Mouse (Mus musculus): ENCODE results near the gene Crxos.

Crxos gene

DNA sequence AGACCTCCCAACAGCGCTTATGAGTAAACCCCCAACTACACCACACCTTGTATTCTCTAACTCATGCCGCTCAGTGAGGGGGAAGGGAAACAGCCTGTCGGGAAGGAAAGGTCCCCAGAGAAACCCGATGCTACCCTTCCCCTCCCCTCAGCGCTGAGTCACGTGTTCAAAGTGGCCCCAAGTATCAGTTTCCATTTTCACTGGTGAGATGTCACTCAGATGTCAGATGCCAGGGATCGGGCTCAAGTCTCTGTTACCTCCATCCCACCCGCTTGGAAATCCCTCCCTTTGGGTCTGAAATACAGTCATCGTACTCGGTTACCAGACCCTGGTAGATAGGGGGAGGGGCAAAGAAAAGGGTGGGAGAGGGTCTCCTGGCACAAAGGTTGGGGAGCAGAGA lies 39.4 kb downstream of the Crxos start:
- DNase-seq (ENCODE audit: low spot score) = peak; percentile 27

DNA sequence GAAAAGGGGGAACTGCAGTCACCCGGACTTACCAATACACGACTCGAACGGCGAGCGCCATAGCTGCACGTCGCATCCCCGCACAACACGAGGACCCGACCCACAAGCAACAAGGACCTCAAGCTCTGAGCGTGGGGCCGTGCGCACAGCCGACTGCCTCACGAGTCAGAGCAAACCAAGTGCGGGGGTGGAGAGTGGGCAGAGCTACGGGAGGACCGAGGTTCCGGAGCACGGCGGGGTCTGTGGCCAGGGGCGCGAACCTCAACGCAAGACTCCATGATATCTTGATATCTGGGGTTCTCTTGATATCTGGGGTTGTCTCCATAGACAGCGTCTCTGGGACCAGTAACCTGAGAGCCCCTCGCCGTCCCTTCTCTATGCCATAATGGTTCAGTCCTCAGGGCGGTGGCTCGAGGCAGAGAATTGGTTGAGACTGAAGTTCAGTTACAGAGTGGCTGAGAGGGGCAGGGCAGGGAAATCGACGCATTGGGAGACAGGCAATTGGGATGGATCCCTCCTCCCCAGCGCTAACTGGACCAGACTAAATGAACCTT lies 39.9 kb downstream of the Crxos start, which contains the start of gene Selenow:
Selenow (minus strand) TSS at position 183 of the 554 bp plus-strand sequence.
- DNase-seq (ENCODE audit: low spot score) = peak; percentile 94

DNA sequence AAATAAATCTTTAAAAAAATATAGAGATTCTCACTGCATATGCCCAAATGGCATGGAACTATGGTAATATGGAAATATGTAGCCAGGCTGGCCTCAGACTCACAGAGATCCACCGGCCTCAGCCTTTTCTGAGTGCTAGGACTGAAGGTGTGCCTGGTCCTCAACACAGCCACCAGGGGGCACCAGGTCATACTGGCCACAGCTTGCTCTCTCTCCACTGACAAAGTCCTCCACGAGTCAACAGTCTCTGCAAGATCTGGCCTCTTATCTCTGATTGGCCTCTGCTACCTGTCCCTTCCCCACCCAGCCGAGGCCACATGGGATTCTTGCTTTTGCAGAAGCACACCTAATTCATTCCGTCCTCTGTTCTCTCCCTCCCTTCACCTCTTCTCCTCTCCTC lies 47.5 kb downstream of the Crxos start:
- no peak for DNase-seq (ENCODE audit: low spot score)

DNA sequence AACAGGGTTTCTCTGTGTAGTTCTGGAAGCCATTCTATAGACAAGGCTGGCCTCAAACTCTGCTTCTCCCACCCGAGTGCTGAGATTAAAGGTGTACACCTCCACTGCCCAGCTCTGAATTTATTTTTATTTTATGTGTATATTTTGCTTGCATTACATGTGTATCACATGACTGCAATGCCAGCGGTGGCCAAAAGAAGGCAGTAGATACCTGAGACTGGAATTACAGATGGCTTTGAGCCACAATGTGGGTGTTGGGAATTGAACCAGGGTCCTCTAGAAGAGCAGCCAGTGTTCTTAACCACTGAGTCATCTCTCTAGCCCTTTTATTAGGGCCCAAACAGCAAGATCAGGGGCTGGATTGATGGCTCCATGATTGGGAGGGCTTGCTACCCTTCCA lies 48.1 kb downstream of the Crxos start:
- no peak for DNase-seq (ENCODE audit: low spot score)

DNA sequence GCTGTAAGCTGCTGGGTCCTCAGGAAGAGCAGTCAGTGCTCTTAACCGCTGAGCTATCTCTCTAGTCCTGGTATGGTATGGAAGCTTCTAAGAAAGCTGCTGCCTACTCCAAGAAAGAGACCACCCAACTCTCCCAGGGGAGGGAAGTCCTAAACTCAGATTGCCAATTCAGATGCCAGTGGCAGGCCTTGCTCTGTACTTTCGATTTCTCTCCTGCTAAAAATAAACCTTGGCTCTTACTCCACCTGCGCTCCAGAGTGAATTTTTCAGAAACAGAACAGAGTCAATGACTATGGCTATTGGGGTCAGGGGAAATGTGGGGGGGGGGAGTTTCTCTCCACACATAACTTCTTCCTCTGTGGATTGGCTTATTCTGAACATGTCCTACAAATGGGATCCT lies 49.2 kb downstream of the Crxos start:
- DNase-seq (ENCODE audit: low spot score) = no peak

DNA sequence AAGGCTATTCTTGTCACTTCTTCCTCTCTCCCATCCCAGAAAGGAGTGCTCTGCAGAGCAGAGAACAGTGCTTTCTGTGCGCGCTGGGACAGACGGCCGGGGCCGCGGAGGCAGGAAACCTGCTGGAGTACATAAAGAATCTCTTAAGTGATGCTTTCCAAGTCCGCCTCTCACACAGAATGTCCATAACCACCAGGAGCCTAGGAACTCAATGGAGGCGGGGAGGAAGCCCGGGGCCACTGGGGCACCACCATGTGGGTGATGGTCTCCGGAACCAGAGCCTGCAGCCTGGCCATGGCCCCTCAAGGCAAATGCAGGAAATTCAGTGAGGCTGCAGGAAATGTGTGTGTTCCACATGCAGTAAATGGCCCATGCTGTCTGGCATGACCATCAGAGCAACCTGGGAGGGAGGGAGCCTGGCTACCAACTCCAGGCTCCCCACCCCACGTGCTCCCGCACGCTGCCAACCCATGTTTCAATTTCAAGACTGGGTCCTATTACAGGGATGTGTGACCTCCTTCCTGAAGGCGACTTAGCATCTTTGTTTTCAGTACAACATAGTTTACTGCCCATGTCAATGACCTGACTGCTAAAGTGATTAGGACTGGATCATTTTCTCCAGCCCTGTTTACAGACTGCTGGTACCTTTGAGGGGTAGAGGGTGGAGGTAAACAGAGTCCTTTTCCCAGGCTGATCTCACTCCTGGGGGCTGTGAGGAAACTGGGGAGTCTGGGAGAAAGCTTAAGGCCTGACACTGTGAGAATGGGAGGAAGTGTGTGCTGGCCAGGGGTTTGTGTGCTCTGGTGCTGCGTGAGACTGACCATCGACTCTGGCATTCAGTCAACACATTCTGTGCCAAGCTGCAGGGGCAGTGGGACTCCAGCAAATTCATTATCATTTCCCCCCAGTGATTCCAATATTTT lies 51.3 kb downstream of the Crxos start:
- DNase-seq (ENCODE audit: low spot score) = peak; percentile 56

DNA sequence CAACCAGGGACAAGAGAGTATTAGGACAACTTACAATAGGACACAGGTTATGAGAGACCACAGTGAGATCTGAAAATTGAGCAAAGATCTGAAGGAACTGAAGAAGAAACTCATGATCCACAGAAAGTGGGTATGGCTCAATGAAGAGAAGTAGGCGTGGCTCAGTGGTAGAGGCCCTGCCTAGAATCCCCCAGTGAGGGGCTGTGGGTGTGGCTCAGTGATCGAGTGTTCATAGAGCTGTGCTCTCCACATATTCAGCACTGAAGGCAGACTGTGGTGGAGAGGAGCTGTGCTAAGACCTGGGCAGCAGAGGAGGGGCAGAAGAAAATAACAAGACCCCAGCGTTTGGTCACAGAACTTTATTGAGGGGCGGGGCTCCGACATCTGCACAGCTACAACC lies 55.1 kb downstream of the Crxos start:
- no peak for DNase-seq (ENCODE audit: low spot score)

DNA sequence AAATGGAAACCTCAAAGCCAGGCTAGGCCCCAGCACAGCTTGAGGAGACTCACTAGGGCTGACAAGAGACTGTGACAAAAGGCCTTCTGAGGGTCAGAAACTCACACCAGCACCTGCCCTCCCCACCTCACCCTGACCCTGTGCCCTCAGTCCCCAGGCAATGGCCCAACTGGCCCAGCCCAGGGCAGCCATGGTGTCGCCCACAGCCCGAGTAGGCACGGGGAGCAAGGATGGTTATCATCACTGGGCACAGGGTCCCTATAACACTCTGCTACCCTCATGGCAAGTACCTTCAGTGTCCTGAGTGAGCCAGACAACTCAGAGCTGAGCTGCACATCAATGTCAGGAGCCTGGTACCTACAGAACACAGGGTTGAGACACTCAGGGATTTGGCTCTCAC lies 56.2 kb downstream of the Crxos start:
- DNase-seq (ENCODE audit: low spot score) = no peak

DNA sequence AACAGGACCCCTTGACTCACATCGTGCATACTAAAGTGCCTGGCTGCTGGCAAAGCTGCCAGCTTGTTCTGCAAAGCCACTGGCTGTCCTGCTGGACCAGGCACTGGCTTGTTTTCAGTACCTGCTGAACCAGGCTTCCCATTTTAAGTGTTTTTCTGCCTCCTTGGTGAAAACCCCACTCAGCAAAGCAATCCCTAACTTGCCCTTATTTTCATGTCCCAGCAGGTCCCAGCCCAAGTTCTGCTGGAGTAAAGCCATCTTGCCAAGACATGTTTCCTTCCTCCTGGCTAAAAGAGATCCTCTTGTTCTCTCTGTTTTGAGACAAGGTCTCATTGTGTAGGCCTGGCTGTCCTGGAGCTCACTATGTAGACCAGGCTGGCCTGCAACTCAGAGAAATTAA lies 61.9 kb downstream of the Crxos start:
- DNase-seq (ENCODE audit: low spot score) = no peak

DNA sequence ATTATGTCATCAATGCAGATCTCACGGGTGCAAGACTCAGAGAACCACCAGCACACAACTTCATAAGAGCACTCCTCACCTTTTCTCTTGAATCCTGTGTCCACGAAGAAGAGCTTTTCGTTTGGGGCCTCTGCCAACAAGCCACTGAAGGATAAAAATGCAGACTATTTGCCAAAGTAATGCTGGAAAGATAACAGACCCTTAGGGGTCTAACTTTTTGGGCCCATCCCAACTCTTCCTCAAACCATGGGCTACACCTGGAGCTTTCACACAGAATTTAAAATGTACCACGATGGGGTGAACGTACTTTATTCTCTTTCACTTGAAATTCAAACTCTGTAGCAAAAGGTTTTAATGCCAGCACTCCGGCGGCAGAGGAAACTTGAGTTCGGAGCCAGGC lies 62.8 kb downstream of the Crxos start:
- DNase-seq (ENCODE audit: low spot score) = no peak

DNA sequence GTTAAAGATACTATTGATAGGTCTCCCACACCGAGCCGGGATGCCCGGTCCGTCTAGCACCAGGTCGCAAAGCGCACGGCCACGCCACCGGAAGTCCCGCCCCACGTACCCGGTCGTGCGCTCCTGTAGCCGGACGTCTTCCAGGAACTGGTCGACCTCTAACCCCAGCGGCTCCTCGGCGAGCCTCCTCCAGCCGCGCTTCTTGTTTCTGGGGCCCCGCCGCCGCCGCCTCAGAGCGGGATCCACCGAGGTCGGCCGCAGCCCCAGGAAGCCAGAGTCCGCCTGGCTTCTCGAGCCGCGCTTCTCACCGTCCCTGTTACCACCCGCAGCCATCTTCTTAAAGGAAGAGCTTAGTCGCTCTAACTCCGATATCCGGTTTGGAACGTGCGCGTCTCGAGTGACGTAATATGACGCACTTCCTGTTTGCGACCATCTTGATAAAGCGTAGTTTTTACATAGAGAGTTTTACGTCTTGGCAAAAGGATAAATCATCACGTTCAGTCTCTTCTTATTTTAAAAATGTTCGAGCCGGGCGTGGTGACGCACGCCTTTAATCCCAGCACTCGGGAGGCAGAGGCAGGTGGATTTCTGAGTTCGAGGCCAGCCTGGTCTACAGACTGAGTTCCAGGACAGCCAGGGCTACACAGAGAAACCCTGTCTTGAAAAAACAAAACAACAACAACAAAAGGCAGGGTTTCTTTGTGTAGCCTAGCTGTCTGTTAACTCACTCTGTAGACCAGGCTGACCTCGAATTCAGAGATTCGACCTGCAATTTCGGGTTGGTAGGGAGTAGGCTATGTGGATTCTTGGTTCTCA lies 63.5 kb downstream of the Crxos start, which contains the start of gene Nop53:
Nop53 (minus strand) TSS at position 354 of the 816 bp plus-strand sequence.
- DNase-seq (ENCODE audit: low spot score) = peak; percentile 97

DNA sequence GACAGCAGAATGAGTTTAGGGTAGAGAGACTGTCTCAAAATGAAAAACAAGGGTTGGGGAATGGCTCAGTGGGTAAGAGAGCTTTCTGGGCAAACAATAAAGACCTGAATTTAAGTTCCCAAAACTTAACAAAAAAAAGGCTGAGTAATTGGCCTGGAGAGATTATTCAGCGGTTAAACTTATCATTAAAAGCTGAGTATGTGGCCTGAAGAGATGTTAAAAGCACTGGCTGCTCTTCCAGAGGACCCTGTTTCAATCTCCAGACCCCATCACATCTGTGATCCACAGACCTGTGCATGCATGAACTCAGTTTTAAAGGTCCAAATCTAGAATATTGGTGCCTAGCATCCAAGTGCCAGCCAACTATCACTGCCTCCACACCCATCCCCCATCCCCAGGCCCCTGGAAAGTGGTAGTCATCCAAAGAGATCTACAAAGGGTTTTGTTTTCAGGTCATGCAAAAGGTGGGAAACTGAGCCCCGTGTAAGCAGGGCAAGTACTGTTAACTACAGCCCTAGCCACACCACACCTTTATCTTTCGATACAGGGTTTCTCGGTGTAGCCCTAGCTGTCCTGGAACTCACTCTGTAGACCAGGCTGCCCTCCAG lies 65.3 kb downstream of the Crxos start:
- no peak for DNase-seq (ENCODE audit: low spot score)

DNA sequence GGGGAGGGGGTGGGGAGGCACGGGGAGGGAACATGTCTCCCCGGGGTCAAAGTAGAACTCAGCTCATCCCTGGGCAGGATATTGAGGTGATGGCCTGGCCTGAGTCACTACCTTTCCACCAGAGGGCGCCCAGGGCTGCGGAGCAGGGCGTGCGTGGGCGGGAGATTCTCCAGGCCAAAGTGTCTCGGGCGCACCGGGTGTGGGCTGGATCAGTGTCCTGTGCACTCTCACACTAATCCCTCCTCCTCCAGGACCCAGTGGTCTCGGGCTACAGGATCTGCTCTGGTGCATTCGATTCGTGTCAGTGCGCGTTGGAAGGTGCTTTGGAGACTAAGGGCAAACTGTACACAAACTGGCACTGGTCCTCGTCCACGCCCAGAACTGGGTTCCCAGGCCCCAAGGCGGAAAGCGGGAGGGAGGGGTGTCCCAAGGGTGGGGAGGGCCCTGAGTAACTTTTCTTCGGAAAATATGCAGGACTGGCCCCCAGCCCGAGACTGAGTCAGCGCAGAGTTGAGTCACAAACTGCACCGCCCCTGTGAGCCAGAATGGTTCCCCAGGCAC lies 66.0 kb downstream of the Crxos start:
- peak; percentile 79 for DNase-seq (ENCODE audit: low spot score)

DNA sequence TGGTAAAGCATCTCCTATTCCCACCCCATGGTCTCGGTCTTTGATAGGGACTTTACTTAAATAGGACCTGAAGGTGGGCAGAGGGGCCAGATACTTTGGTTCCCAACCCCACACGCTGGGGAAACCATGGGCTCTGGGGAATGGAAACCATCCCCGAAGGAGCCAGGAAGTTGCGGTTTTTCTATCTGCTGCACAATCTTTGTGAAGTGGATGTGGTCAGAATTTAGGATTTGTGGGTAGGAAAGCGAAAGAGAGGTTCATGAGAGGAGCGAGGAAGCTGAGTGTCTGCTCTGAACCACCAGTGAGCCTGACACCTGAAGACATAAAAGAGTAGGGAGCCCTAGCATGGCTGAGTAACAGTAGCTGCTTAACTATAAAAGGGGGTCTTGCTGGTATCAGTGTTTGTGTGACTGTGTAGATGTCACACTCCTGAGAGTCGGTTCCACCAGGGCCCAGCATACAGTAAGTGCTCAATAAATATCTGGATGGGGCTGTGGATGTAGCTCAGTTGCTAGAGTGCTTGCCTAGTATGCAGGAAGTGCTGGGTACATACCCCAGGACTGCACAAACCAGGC lies 66.9 kb downstream of the Crxos start:
- DNase-seq (ENCODE audit: low spot score) = no peak

DNA sequence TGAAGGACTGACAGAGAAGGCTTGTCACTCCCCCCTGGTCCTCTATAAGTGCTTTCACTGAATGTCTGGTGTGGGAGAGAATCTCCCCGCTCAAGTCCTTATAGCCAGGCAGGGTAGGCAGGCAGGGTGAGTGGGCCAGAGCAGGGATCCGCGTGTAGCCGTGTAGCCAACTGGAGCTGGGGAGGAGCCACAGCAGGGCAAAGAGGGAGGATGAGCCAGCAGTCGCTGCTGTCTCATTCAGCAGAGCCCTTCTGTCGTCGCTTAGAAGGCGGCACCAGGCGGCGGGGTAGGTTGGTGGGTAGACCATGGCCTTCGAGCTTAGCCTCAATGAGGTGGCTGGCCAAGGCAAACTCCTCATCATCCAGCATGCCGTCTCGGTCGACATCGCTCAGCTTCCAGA lies 67.6 kb downstream of the Crxos start:
- no peak for DNase-seq (ENCODE audit: low spot score)

DNA sequence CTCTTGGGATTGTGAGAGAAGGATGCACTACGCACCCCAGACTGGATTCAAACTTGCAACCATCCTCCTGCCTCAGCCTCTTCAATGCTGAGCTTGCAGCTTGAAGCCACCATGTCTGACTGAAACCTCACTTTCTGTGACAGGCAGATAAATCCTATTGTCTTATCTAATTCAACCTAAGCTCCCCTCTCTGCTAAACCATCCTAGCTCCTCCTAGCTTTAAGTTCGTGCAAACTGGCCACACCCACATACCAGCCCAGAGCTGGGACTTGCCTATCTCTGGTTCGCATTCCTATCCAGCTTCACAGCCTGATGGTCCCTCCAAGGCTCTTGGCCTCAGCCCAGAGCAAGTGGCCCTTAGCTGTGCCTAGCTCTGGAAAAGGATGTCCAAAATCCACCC lies 70.0 kb downstream of the Crxos start:
- DNase-seq (ENCODE audit: low spot score) = no peak
